Mouse (Mus musculus): Measurements from ENCODE around the gene Cd38. TPM values are rescaled to one million over a fixed set of nuclear protein-coding genes. Genes with fewer than 3 reads are reported as not detected.

Gene Cd38
- total and polyA plus RNA-seq, 2 experiments = 4.8 to 15.9 TPM

- H3K27ac ChIP-seq (replicated peaks; ENCODE audit: insufficient read depth, low read depth, low read length) = no peak overlapping the region
- TF ChIP-seq CTCF (IDR thresholded peaks at IDR 0.05; ENCODE audit: low read depth, low read length) (no peak), POLR2A (IDR thresholded peaks at IDR 0.05; ENCODE audit: extremely low read depth, insufficient read depth, low read length) (no peak)
- H3K4me1 ChIP-seq (ENCODE audit: control insufficient read depth, insufficient read depth, low read length) = no peaks in the 10 kb centered on the region
- no peaks in the 10 kb centered on the region for H3K27me3 ChIP-seq (ENCODE audit: control insufficient read depth, insufficient read depth, low read length)
- H3K79me2 ChIP-seq (ENCODE audit: control insufficient read depth, insufficient read depth, low read length) = no peaks in the 10 kb centered on the region
- DNase-seq (ENCODE audit: extremely low read depth, low read depth, low spot score) = no peak
- no peak overlapping the region for H3K9ac ChIP-seq (ENCODE audit: low read depth, low read length)
- H3K36me3 ChIP-seq (ENCODE audit: control insufficient read depth, insufficient read depth, low read length) = no peaks in the 10 kb centered on the region
- H3K4me3 ChIP-seq (ENCODE audit: insufficient read depth, low read depth, low read length) = no peak overlapping the region
- 90% methylated on average over 11 of the region's 11 CpGs for WGBS
Measured at GRCm38 (mm10) chr5:43921877-43922276, 53.5 kb downstream of the Cd38 start.

DNA sequence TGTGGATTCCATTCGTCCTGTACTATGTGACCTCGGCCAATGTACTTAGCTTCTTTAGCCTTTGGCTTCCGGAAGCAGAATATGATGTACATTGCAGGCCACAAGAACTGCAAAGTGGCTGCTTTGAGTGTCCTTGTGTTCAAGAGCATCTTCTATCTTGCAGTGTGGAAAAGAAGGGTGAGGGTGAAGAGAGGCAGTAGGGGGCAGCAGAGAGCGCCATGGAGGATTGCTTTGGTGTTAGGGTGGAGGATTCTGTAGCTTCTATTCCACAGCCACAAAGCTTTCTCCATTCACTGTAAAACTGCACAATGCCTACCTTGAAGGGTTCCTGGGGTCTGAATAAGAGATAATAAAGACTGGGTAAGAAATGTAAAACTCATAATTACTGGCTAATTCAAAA, 55.6 kb downstream of the Cd38 start:
- 32% methylated on average over 4 of the region's 4 CpGs for WGBS
- Histone ChIP-seq H3K4me1 (ENCODE audit: control insufficient read depth, insufficient read depth, low read length) (no peaks in the 10 kb centered on the region), H3K27ac (replicated peaks; ENCODE audit: insufficient read depth, low read depth, low read length) (no peak overlapping the region), H3K36me3 (ENCODE audit: control insufficient read depth, insufficient read depth, low read length) (no peaks in the 10 kb centered on the region), H3K79me2 (ENCODE audit: control insufficient read depth, insufficient read depth, low read length) (no peaks in the 10 kb centered on the region), H3K27me3 (ENCODE audit: control insufficient read depth, insufficient read depth, low read length) (no peaks in the 10 kb centered on the region), H3K9ac (ENCODE audit: low read depth, low read length) (no peak overlapping the region), H3K4me3 (ENCODE audit: insufficient read depth, low read depth, low read length) (no peak overlapping the region)
- peak; percentile 45 for DNase-seq (ENCODE audit: extremely low read depth, low read depth, low spot score)
- TF ChIP-seq POLR2A (IDR thresholded peaks at IDR 0.05; ENCODE audit: extremely low read depth, insufficient read depth, low read length) (no peak), CTCF (IDR thresholded peaks at IDR 0.05; ENCODE audit: low read depth, low read length) (peak; percentile 80)

- no peaks in the 10 kb centered on the region for H3K79me2 ChIP-seq (ENCODE audit: control insufficient read depth, insufficient read depth, low read length)
- TF ChIP-seq CTCF (IDR thresholded peaks at IDR 0.05; ENCODE audit: low read depth, low read length) = no peak
- no peak for TF ChIP-seq POLR2A (IDR thresholded peaks at IDR 0.05; ENCODE audit: extremely low read depth, insufficient read depth, low read length)
- no peaks in the 10 kb centered on the region for H3K4me1 ChIP-seq (ENCODE audit: control insufficient read depth, insufficient read depth, low read length)
Measured at GRCm38 (mm10) chr5:43927729-43928128, 59.4 kb downstream of the Cd38 start.

DNA sequence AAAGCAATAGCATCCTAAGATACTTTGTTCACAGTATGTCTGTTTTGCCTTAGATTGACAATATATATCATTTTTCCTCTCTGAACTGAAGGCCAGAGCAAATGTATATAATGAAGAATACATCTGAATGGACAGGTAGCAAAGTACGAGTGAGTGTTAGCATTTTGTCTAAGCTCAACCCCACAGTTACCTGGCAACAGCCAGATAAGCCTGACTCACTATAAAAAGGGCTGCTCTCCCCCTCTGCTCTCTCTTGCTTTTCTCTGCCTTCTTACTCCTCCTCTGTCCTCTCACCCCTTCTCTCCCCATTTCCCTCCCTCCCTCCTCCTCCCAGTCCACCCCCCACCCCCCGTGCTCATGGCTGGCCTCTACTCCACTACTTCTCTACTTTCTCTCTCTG, 64.9 kb downstream of the Cd38 start:
- Histone ChIP-seq H3K4me3 (ENCODE audit: insufficient read depth, low read depth, low read length) (no peak overlapping the region), H3K27ac (replicated peaks; ENCODE audit: insufficient read depth, low read depth, low read length) (no peak overlapping the region), H3K36me3 (ENCODE audit: control insufficient read depth, insufficient read depth, low read length) (no peaks in the 10 kb centered on the region), H3K9ac (ENCODE audit: low read depth, low read length) (no peak overlapping the region), H3K27me3 (ENCODE audit: control insufficient read depth, insufficient read depth, low read length) (no peaks in the 10 kb centered on the region), H3K79me2 (ENCODE audit: control insufficient read depth, insufficient read depth, low read length) (no peaks in the 10 kb centered on the region), H3K4me1 (ENCODE audit: control insufficient read depth, insufficient read depth, low read length) (no peaks in the 10 kb centered on the region)
- TF ChIP-seq POLR2A (IDR thresholded peaks at IDR 0.05; ENCODE audit: extremely low read depth, insufficient read depth, low read length) = no peak
- TF ChIP-seq CTCF (IDR thresholded peaks at IDR 0.05; ENCODE audit: low read depth, low read length) = no peak
- DNase-seq (ENCODE audit: extremely low read depth, low read depth, low spot score) = no peak
- 49% methylated on average over 2 of the region's 2 CpGs for WGBS

More at GRCm38 (mm10) chr5:43927729-43928128, 59.4 kb downstream of the Cd38 start:
- Histone ChIP-seq H3K9ac (ENCODE audit: low read depth, low read length) (no peak overlapping the region), H3K27ac (replicated peaks; ENCODE audit: insufficient read depth, low read depth, low read length) (no peak overlapping the region), H3K36me3 (ENCODE audit: control insufficient read depth, insufficient read depth, low read length) (no peaks in the 10 kb centered on the region), H3K27me3 (ENCODE audit: control insufficient read depth, insufficient read depth, low read length) (no peaks in the 10 kb centered on the region), H3K4me3 (ENCODE audit: insufficient read depth, low read depth, low read length) (no peak overlapping the region)
- DNase-seq (ENCODE audit: extremely low read depth, low read depth, low spot score) = peak; percentile 58

GRCm38 (mm10) chr5:43947330-43947977, 79.1 kb downstream of the Cd38 start:
- Histone ChIP-seq H3K9ac (ENCODE audit: low read depth, low read length) (no peak overlapping the region), H3K4me1 (ENCODE audit: control insufficient read depth, insufficient read depth, low read length) (no peaks in the 10 kb centered on the region; the same call in 1 of the 2 replicates), H3K27me3 (ENCODE audit: control insufficient read depth, insufficient read depth, low read length) (no peaks in the 10 kb centered on the region), H3K27ac (replicated peaks; ENCODE audit: insufficient read depth, low read depth, low read length) (no peak overlapping the region), H3K36me3 (ENCODE audit: control insufficient read depth, insufficient read depth, low read length) (no peaks in the 10 kb centered on the region), H3K4me3 (ENCODE audit: insufficient read depth, low read depth, low read length) (no peak overlapping the region), H3K79me2 (ENCODE audit: control insufficient read depth, insufficient read depth, low read length) (no peaks in the 10 kb centered on the region)
- no peak for TF ChIP-seq CTCF (IDR thresholded peaks at IDR 0.05; ENCODE audit: low read depth, low read length)
- no peak for TF ChIP-seq POLR2A (IDR thresholded peaks at IDR 0.05; ENCODE audit: extremely low read depth, insufficient read depth, low read length)
- DNase-seq (ENCODE audit: extremely low read depth, low read depth, low spot score) = no peak
- 66% methylated on average over 9 of the region's 9 CpGs for WGBS

- 4% methylated on average over 27 of the region's 27 CpGs for WGBS
- no peak overlapping the region; the same call in 1 of the 2 replicates for H3K9ac ChIP-seq (ENCODE audit: low read depth, low read length)
- no peak overlapping the region for H3K27ac ChIP-seq (replicated peaks; ENCODE audit: insufficient read depth, low read depth, low read length)
- H3K4me3 ChIP-seq (ENCODE audit: insufficient read depth, low read depth, low read length) = no peak overlapping the region
- no peak for TF ChIP-seq CTCF (IDR thresholded peaks at IDR 0.05; ENCODE audit: low read depth, low read length)
- TF ChIP-seq POLR2A (IDR thresholded peaks at IDR 0.05; ENCODE audit: extremely low read depth, insufficient read depth, low read length) = no peak
- no peaks in the 10 kb centered on the region for H3K36me3 ChIP-seq (ENCODE audit: control insufficient read depth, insufficient read depth, low read length)
- no peaks in the 10 kb centered on the region for H3K79me2 ChIP-seq (ENCODE audit: control insufficient read depth, insufficient read depth, low read length)
- no peaks in the 10 kb centered on the region for H3K27me3 ChIP-seq (ENCODE audit: control insufficient read depth, insufficient read depth, low read length)
- peak; percentile 92 for DNase-seq (ENCODE audit: extremely low read depth, low read depth, low spot score)
- no peaks in the 10 kb centered on the region; the same call in 1 of the 2 replicates for H3K4me1 ChIP-seq (ENCODE audit: control insufficient read depth, insufficient read depth, low read length)
Measured at GRCm38 (mm10) chr5:43948111-43948743, 79.9 kb downstream of the Cd38 start.
